Mouse (Mus musculus) heart, adult 10 weeks (tissue): ENCODE data around the gene Gm10961. TPM values are rescaled to one million over a fixed set of nuclear protein-coding genes. Genes with fewer than 3 reads are reported as not detected.

ENCODE experiments used
- polyA plus RNA-seq: library from polyadenylated mRNA; stranded (reverse); fragments of 350-450 nt; fragmentation: Illumina TruSeq; extraction: RNeasy Lipid Tissue Mini Kit (QIAGEN cat#74804); gene quantifications from one replicate; pipeline ENCODE4 v1.2.3, GENCODE M21; 2014; ENCODE audit warnings: low read depth, low replicate concordance

Gm10961 gene
- not detected for polyA plus RNA-seq

DNA sequence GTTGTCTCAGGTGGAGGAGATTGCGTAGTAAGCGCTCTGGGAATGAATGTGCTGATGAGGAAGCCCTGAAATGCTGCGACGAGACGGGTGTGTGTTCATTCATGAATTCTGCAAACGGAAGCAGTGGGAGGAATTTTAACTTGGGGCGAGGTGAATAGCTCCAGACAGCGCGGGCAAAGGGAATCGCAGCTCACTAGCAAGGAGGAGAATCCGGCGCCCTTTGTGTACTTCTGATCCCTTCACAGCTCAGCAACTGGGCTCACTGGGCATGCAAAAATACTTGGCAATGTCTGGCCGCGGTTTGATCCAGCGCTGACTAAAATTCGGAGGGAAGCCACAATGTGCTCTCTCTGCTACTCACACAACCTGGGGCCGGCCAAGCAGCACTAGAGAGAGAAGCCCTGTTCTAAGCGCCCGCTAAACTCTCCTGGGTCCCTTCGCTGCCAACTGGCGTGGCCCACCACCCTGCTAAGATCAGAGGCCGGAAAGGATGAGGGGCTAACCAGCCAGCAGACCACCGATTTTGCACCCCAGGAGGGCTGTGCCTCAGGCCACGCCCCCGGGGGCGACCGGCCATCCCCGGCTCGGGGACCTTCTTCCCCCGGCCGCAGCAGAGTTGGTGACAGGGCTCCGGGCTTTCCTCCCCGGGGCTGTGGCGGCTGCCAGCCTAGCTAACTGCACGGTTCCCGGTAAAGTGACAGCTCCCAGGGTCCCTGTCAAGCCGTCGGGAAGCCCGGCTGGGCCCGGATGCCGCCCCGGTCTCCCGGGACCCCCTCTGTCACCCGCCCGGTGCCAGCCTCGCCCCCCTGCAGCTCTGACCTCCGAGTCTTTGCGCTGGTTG lies at the start of gene Gm10961:
Gene Gm10961, plus strand, starts transcription at position 641 of the 841 bp plus-strand sequence.

DNA sequence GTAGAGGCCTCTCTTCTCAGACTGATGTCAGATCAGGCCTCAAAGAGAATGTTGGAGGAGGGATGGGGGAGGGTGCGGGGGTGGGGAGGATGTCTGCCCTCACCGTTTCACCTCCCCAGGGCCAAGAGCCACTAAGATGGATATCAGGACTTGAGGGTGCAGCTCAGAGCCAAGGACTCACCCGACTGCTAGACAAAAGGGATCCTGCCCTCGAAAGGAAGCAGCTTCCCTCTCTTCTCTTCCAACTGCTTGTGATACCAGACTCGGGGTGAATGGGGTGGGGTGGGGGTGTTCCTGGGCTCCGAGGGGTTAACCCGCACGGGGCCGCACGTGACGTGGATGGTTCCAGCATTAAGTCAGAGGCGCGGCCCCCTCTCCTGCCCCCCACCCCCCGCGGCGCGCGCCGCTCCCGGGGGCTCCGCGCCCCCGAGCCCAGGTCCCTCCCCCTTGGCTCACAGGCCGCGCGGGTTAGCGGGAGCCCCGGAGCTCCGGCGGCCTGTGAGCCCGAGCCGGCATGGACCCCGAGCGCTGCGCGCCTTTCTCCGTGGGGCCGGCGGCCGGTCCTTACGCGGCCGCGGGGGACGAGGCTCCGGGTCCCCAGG lies 36.4 kb upstream of the Gm10961 start, which contains the start of gene Alx3:
Gene Alx3, plus strand, starts transcription at position 370 of the 602 bp plus-strand sequence.

DNA sequence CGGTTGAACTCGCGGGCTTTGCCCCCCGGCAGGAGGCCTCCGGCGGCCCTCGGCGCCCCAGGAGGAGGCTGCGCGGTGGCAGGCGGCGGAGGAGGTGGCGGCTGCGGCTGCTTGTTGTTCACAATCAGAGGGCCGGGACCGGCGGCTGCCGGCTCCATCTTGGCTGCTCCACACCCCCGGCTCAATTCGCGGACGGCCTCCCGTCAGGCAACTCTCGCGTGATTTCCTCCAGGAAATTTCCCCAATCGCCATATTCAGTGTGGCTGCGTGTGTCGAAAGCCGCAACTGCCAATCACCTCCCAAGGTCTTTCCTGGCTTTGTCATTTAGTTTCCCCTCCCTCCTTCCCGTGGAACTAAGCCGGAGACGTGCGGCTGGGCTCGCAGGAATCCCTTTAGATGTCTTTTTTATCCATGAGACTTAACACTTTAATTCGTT lies 419 bp downstream of the Gm10961 start, which contains the start of gene Strip1:
Gene Strip1, minus strand, starts transcription at position 172 of the 436 bp plus-strand sequence.

Other genes starting within 250 kb of the Gm10961 start
- 0.34 TPM for gene Kcnc4, start 171.8 kb upstream of the Gm10961 start, polyA plus RNA-seq
- 3.1 TPM for gene Slc6a17, start 113.3 kb upstream of the Gm10961 start, polyA plus RNA-seq
- not detected for gene Ubl4b, start 76.2 kb upstream of the Gm10961 start, polyA plus RNA-seq
- gene Alx3, start 36.3 kb upstream of the Gm10961 start, polyA plus RNA-seq = not detected
- gene Strip1, start 372 bp downstream of the Gm10961 start, polyA plus RNA-seq = 21.8 TPM
- 79.7 TPM for gene Ahcyl1, start 65.2 kb downstream of the Gm10961 start, polyA plus RNA-seq
- gene Csf1, start 129.1 kb downstream of the Gm10961 start, polyA plus RNA-seq = 28.0 TPM
- not detected for gene Eps8l3, start 245.9 kb downstream of the Gm10961 start, polyA plus RNA-seq